Mouse (Mus musculus) adrenal gland, postnatal 36 days (tissue): ENCODE data around the gene Ccdc12. TPM values are rescaled to one million over a fixed set of nuclear protein-coding genes. Genes with fewer than 3 reads are reported as not detected.

ENCODE experiments used
- DNase-seq, 2 experiments: peaks; one replicate each; pipeline ENCODE4 v3.0.0; 2021; ENCODE audit warnings: mixed read lengths in 1 of 2
- long read RNA-seq, 2 experiments: library from polyadenylated mRNA; stranded (forward); transcript quantifications; one replicate each; pipeline ENCODE4 v2.0.0; 2021; ENCODE audit warnings: borderline sequencing depth in 2 of 2
- total RNA-seq, 2 experiments: library from RNA; stranded (reverse); gene quantifications; 2 replicates each; pipeline ENCODE4 v1.2.3; 2021

Gene Ccdc12
- total RNA-seq = 10 to 100 TPM; 61.3 to 64.7 TPM
- long read RNA-seq, experiment 1, transcript Ccdc12-201 (7 exons, 834 nt) = major isoform, 79 of 90 reads
- long read RNA-seq, experiment 1, partial matches to known transcripts = 2 of 90 reads
- long read RNA-seq, experiment 1, other reads (novel, unspliced or antisense) = 5 of 90 reads
- long read RNA-seq, experiment 2, transcript Ccdc12-201 (7 exons, 834 nt) = major isoform, 34 of 40 reads
- long read RNA-seq, experiment 2, partial matches to known transcripts = 1 of 40 reads
- long read RNA-seq, experiment 2, other reads (novel, unspliced or antisense) = 3 of 40 reads

GRCm38 (mm10) chr9:110656249-110657221, at the start of gene Ccdc12:
Ccdc12 (plus strand) TSS chr9:110656503.
- DNase-seq = peak; percentile 93 to 95

GRCm38 (mm10) chr9:110611471-110611870, 44.8 kb upstream of the Ccdc12 start:
- DNase-seq = no peak

GRCm38 (mm10) chr9:110617081-110617480, 39.2 kb upstream of the Ccdc12 start:
- DNase-seq = peak in 1 of 2 experiments; percentile 33

GRCm38 (mm10) chr9:110620180-110620579, 36.1 kb upstream of the Ccdc12 start:
- DNase-seq = no peak

- DNase-seq = no peak
Observed at GRCm38 (mm10) chr9:110620685-110621084, 35.6 kb upstream of the Ccdc12 start.

GRCm38 (mm10) chr9:110622621-110623219, 33.6 kb upstream of the Ccdc12 start:
- no peak for DNase-seq

- DNase-seq = no peak
Observed at GRCm38 (mm10) chr9:110623416-110624195, 32.7 kb upstream of the Ccdc12 start.

GRCm38 (mm10) chr9:110624361-110625166, 31.7 kb upstream of the Ccdc12 start, which contains the start of gene Nradd:
Nradd (minus strand) TSS chr9:110624452.
- DNase-seq = peak; percentile 94 to 96

GRCm38 (mm10) chr9:110625350-110625908, 30.9 kb upstream of the Ccdc12 start:
- no peak for DNase-seq

- no peak for DNase-seq
Observed at GRCm38 (mm10) chr9:110630171-110630570, 26.1 kb upstream of the Ccdc12 start.

- peak; percentile 74 to 85 for DNase-seq
Observed at GRCm38 (mm10) chr9:110631191-110631590, 25.1 kb upstream of the Ccdc12 start.

GRCm38 (mm10) chr9:110631651-110632275, 24.5 kb upstream of the Ccdc12 start:
- DNase-seq = peak in 1 of 2 experiments; percentile 60

- DNase-seq = peak in 1 of 2 experiments; percentile 57
Observed at GRCm38 (mm10) chr9:110632671-110633070, 23.6 kb upstream of the Ccdc12 start.

GRCm38 (mm10) chr9:110633882-110634281, 22.4 kb upstream of the Ccdc12 start:
- no peak for DNase-seq

- DNase-seq = peak; percentile 92 to 95
Observed at GRCm38 (mm10) chr9:110635225-110635624, 21.1 kb upstream of the Ccdc12 start.

GRCm38 (mm10) chr9:110638611-110639021, 17.7 kb upstream of the Ccdc12 start:
- DNase-seq = no peak

- DNase-seq = no peak
Observed at GRCm38 (mm10) chr9:110641006-110641405, 15.3 kb upstream of the Ccdc12 start.

- no peak for DNase-seq
Observed at GRCm38 (mm10) chr9:110642812-110643524, 13.3 kb upstream of the Ccdc12 start.

- DNase-seq = no peak
Observed at GRCm38 (mm10) chr9:110643787-110644186, 12.5 kb upstream of the Ccdc12 start.
